Mouse (Mus musculus) gastrocnemius, postnatal 36 days (tissue): ENCODE measurements at regions not wholly inside any gene's neighbourhood (a gene's known extent, or its start where the extent isn't known, plus 50 kb on each side); places are given as distances from the start of the nearest gene placed in this dataset.
"Not testable (repeated sequence)": the region's sequence is repeated elsewhere in the genome, so short reads cannot be mapped to it uniquely, and the experiment has no call there.

ENCODE experiments used
- DNase-seq, 2 experiments: peaks; one replicate each; pipeline ENCODE4 v3.0.0; 2022
- intact Hi-C: fragments of 180-260 bp; cut with DNase I; formaldehyde crosslinking; loops from one replicate; pipeline ENCODE4 v1.15.1; 2025

DNA sequence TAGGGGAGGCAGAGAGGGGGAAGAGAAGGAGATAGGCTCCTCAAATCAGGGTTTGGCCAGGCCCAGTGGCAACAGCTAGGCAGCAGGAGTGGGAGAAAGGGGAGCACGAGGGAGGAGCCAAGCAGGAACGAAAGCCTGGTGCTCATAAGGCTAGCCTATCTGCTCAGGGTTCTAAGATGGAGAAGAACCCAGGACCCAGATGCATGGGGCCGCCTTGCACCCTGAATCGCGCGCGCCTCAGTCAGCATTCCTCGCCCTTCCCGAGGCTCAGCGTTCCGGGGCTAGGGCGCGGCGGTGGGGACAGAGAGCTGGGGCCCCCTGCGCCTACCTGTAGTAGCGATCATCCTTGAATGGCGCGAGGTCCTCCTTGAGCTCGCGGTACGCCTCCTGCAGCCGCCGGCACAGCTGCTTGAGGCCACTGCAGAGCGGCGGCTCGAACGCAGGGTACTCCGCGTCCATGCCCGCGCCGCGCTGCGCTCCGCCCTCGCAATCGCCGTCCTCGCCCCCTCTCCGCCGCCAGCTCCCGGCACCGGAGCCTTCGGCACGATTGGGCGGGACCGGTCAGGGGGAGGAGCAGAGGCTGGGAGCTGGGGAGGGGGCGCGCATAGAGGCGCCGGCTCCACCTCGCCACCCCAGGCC lies 60.1 kb downstream of the Dynlt1b start:
- DNase-seq, intact Hi-C loops: not testable (repeated sequence)

DNA sequence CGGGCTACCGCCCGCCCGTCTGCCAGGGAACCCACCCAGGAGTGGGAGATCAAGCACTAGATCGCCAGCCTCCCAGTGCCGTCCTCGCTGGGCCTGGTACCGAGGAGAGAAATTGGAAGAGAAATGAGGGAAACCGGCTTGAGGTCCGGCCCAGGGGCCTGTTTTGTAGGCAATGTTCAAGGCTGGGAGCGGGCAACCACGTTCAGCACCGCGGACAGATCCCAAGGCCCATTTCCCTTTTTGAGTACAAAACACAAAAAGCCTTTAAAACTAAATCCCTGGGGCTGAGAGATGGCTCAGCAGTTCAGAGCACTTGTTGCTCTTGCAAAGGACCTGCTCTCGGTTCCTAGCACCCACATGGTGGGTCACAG lies 60.6 kb downstream of the Dynlt1b start:
- DNase-seq, intact Hi-C loops: not testable (repeated sequence)

DNA sequence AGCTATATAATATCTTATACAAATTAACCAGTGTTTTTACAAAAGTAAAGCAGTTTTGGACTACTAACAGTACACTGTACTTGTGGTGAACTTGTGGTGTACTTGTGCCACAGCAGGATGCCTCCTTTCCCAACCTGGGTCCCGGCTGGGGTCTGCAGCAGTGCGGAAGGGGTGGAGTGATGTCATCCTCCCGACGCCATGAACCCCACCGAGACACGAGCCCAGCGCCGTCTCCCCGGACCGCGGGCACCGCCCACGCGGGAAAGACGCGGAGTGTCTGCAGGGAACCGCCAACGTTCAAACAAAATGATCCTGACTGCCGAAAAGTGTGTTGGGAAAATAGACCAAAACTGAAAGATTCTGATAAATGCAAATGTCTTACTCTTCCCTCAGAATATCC lies 62.6 kb downstream of the Dynlt1b start:
- DNase-seq, intact Hi-C loops: not testable (repeated sequence)

DNA sequence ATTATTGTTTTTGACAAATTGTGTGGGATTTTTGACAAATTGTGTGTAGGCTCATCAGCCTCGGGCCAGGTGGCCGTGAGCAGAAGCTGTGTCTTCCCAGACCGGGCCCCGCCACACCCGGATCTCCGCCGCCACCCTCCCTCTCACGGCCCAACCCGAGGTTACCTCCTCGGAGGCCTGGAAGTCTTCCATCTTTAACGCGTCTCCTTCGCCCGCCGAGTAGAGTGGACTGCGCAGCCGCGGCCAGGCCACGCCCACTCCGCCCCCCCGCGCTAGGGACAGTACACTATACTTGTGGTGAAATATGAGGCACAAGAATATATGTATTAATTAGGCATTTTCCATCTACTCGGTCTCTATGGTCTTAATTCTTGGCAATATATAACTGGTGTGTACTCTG lies 63.0 kb downstream of the Dynlt1b start:
- intact Hi-C loops = not testable (repeated sequence)
- peak; percentile 73 to 75 for DNase-seq

DNA sequence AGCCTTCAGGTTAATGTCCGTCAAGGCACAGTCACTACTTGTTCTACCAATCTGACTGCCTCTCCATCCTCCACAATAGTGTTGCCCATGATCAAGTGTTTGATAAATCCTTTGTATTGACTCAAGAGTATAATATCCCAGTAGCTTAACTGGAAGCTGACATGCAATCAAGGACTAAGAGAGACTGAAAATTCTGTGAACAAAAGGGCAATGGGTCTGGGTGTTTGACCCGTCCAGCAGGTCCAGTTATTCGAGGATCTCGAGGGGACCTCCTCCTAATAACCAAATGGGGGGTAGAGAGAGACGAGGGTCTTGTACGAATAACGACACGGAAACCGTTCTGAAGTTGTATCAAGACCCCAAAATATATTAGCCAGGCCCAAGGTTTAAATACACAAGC lies 66.6 kb downstream of the Dynlt1b start:
- intact Hi-C loops = not testable (repeated sequence)

DNA sequence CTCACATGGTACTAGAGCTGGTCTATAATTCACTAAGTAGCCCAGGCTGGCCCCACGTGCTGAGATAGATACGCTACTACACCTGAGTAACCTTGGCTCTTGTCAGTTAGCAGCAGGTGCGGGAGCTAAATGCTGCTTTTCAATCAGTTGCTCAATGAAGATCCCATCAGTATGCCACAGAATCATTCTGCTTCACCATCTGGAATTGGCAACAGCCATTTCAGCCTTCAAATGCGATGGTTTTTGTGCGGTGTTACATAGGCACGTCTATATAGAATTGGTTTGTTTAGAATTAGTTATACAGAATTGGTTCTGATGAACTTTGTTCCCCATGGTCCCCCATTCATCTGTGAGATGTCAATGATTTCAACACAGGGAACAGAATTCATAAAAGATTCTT lies 72.8 kb downstream of the Dynlt1b start:
- DNase-seq, intact Hi-C loops: not testable (repeated sequence)

More for the DNA sequence above, 66.6 kb downstream of the Dynlt1b start:
- DNase-seq = not testable (repeated sequence)

DNA sequence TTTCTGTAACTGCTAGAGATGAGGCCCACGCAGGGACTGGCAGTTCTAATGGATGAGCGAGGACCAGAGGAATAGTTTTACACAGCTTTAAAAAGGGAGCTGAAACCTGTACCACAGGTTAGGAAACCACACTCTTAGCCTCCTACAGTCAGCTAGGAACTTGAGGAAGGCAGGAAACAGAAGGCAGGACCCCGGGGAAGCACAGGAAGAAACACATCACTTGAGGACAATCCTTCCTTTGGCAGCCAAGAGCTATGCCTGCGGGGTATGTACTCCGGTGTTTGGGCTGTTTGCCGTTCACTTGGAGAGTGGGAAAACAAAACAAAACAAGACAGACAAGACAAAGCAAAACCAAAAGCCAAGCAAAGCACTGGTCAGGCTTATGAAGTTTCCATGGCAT lies 76.0 kb downstream of the Dynlt1b start:
- DNase-seq, intact Hi-C loops: not testable (repeated sequence)

DNA sequence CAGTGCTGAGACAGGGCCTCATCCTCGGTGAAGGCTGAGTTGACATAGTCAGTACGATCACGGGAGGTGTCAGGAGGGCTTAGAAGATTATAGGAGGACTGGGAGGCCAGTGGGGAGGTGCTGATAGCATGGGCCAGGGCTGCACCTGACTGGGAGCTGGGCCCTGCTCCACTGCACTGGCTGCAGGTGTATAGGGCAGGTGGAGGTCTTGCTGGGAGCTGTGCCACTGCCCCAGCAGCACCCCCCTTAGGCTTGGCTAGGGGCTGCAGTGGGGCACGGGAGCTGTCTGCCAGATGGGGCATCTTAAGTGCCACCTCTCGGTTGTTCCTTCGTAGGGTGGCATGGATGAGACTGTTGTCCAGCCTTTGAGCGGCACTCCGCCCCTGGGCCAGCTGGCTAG lies 85.2 kb downstream of the Dynlt1b start:
- DNase-seq, intact Hi-C loops: not testable (repeated sequence)

DNA sequence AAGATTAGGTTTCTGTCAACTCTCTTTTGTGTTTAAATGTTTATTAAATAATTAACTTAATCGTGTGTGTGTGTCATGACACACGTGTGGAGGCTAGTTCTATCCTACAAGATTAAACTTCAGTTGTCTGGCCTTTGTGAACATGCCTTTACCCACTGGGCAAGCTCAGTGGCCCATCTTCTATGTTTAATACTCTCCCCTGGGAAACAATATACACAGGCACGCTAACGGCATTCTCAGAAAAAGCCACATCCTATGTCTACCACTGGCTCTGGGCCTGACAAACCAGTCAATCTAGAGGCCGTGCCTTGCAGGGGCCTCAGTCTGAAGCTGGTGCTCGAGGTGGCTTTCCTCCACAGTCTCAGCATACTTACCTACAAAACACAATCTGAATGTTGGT lies 82.4 kb upstream of the Dynlt1c start:
- DNase-seq, intact Hi-C loops: not testable (repeated sequence)

DNA sequence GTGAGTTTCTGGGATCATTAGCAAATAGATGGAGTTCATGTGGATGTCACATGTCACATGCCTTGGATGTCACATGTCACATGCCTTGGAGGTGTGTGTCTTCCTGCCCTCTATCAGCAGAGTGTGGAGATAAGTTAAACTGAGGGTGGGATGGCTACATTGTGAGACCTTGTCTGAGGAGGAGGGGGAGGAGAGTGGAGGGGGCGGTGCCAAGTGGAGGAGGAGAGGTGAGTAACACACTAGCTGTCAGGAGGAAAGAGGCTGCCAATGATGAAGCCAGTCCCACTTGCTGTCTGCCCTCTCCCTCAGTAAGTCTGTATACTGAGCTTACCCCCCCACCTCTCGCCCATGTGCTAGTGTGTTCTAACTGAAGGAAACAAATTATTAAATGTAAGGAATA lies 81.5 kb upstream of the Dynlt1c start:
- DNase-seq, intact Hi-C loops: not testable (repeated sequence)

DNA sequence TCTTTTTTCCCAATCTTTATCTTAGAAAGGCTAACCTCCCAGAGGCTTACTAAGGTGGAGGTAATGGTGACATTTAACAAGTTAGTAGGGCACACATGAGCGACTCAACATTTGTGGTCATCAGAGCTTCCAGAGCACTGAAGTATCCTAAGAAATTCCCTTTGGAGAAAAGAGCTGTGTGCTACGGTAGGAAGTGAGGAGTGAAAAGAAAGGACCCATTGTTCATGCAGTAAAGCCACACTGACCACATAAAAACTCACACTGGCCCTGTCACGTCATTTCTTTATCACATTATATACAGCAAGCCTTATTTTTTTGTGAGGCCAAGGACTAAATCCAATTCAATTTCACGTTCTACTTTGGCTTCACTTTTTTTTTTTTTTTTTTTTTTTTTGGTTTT lies 80.7 kb upstream of the Dynlt1c start:
- DNase-seq, intact Hi-C loops: not testable (repeated sequence)

DNA sequence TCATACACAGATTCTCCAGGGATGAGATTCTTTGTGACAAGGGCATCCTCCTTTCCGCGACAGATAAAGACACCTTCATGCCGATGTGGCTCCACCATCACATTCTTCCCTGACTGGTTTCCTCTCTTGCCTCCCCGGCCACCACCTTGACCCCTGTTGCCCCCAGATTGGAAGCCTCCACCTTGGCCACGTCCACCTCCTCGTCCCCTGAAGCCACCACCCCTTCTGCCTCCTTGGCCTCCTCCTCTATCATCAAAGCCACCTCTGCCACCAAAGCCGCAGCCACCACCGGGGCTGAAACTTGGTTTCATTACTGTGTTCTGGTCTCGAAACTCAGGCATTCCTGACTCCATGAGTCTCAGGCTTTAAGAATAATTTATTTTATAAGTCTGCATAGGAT lies 79.3 kb upstream of the Dynlt1c start:
- DNase-seq = peak in 1 of 2 experiments; percentile 3
- intact Hi-C loops = not testable (repeated sequence)

DNA sequence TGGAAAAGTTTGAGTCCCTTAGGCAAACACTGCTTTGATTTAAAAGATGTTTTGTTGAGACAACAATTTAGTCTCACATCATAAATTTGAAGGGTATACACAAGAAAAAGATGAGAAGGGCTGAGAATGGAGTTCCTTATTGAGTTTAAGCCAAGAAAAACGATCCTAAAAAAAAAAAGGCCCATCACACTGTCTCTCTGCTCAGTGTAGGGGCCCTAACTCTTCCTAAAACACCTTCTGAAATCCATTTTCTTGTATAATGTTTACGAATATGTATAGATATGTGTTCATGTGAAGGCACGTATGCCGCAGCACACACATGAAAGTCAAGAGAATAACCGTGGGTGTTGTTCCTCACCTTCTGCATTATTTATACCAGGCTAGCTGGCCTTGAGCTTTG lies 62.7 kb upstream of the Dynlt1c start:
- intact Hi-C loops, DNase-seq: not testable (repeated sequence)

DNA sequence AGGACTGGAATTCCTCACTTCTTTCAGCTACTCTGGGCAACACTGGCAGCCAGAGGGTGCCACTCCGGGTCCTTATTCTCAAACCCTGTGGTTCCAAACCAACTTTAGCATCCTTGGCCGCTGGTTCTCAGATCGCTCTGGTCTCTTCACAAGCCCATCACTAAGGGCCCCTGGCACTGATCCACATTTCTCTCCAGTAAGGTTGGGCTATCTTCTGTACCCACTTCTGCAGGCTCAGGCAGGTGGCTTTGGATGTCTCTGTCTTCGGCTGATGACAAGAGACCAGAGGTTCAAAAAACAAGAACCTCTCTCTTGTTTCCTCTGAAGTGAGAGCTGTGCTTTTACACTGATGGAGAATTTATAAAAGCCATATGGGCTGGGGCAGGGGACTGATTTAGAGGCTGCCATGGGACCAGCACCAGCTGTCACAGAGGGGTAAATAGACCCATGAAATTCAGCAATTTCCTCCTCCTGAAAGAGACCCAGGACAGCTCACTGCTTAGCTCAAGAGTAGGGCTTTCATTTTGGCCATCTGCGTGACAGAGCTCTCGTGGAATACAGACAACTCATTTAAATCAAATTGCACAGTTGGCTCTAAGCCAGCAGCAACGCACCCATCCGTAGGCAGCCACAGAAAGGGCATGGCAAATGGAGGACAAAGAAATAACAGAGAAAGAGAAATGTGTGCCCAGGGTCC lies 54.3 kb upstream of the Dynlt1c start:
- DNase-seq, intact Hi-C loops: not testable (repeated sequence)

DNA sequence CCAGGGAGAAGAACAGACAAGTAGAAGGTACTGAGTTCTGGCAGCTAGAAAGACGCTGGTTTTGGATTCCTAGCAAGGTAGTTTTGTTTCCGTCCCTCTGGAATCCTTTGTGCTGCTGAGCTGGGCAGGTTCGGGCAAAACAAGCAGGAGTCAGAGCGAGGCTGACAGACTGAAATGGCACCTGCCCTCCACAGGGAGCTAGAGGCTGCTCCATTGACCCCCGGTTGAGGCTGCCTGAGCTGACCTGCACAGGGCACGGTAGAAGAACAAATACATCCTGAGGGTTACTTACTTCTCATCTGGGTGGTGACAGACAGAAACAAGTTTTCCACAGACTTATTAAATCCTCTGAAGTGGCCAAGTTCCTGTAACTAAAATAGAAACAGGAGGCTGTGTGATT lies 53.5 kb upstream of the Dynlt1c start:
- DNase-seq, intact Hi-C loops: not testable (repeated sequence)
